Mouse (Mus musculus) embryo, embryonic 10 days (tissue): ENCODE results near the gene Cd300c.
A peak's percentile ranks its signal among the peaks of the same experiment; 100 is the strongest.
"Not testable (repeated sequence)": the region's sequence is repeated elsewhere in the genome, so short reads cannot be mapped to it uniquely, and the experiment has no call there.

Experiments used
- DNase-seq: peaks from one replicate; pipeline ENCODE4 v3.0.0-alpha.2; 2015; ENCODE audit warnings: low spot score

Cd300c gene

DNA sequence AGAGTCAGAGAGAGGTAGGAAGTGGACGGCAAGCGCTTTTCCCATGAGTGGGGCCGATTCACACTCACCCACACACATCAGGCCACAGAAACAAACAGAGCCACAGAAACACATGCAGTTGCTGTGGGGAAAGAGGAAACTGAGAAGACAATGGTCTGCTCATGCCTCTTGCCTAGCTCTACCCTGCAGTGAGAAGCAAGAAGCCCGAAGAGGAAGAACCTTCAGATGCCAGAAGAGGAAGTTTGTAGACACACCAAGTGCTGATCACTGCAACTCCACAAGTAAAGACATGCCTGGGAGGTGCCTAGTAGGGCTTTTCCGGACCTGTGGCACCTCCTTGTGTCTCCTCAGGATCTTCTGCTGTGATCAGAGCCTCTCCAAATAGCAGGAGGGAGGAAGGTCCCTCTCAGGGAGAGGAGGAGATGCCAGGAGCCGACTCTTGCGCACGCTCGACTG is at the start of gene Cd300c:
Gene Cd300c, minus strand, starts transcription at position 406 of the 456 bp plus-strand sequence.
- DNase-seq = no peak

DNA sequence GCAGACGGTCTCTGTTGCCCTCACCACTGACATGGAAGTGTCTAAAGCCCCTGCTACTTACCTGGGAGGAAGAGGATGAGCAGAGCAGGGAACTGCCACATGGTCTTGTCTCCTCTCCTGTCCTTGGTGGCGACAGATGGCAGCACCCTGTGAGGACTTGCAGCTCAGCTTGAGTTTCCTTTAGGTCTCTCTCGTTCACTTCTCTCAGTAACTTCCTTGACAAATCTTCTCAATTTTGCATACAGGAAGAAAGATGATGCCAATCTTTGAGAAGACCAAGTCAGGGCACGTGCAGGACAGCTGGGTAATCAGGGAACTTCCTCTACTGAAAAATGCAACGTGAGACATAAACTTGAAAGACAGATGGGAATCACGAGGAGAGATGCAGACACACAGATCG is 47.1 kb upstream of the Cd300c start, which contains the start of gene Cd300ld2:
Gene Cd300ld2, minus strand, starts transcription at position 101 of the 400 bp plus-strand sequence.
- not testable (repeated sequence) for DNase-seq

GRCm38 (mm10) chr11:115004070-115004469 is 35.1 kb upstream of the Cd300c start:
- no peak for DNase-seq

GRCm38 (mm10) chr11:115001474-115002040 is 32.6 kb upstream of the Cd300c start, which contains the start of gene Cd300c2:
TSS of gene Cd300c2 (minus strand) at chr11:115001880.
- no peak for DNase-seq

DNA sequence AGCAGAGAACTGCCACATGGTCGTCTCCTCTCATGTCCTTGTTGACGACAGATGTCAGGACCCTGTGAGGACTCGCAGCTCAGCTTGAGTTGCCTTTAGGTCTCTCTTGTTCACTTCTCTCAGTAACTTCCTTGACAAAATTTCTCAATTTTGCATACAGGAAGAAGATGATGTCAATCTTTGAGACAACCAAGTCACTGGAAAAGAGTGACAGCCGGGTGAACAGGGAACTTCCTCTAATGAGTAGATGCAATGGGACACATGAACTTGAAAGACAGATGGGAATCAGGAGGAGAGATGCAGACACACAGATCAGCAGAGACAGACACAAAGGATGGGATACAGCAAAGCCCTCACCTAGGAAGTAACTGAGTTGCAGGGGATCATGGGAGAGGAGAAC is 20.8 kb upstream of the Cd300c start, which contains the start of gene Cd300ld:
Gene Cd300ld, minus strand, starts transcription at position 130 of the 400 bp plus-strand sequence.
- no peak for DNase-seq

DNA sequence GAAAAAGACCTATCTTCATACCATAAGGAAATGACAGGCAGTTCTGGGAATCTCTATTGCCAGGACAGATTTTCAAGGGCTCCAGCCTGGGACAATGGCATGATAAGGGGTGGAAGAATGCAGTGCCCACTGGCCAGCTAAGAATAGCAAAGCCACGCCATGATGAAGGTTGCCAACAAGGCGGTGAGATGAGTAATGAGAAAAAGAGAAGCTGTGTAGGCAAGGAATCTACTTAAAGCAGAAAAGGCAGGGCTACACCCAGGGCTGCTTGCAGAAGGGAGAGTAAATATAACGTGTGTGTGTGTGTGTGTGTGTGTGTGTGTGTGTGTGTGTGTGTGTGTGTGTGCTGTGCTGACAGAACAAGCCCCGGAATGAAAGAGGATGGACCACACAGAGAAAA is 12.9 kb upstream of the Cd300c start:
- no peak for DNase-seq

DNA sequence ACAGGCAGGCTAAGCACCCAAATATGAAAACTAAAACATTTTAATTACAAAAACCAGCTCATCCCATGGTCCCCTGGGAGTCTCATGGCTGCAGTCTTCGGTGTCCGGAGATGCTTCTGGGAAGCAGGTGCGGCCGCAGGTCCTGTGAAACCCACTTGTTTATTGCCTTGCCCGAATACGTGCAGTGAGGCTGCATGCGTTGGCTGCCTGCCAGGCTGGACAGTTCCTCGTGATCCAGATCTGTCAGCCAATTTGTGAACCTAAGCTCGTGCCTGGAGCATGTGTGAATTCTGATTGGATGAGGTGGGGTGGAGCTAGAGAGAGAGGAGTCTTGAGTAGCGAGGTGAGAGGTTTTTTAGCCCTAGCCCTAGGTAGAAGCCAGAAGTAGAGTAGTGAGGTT is 3.8 kb upstream of the Cd300c start:
- no peak for DNase-seq

DNA sequence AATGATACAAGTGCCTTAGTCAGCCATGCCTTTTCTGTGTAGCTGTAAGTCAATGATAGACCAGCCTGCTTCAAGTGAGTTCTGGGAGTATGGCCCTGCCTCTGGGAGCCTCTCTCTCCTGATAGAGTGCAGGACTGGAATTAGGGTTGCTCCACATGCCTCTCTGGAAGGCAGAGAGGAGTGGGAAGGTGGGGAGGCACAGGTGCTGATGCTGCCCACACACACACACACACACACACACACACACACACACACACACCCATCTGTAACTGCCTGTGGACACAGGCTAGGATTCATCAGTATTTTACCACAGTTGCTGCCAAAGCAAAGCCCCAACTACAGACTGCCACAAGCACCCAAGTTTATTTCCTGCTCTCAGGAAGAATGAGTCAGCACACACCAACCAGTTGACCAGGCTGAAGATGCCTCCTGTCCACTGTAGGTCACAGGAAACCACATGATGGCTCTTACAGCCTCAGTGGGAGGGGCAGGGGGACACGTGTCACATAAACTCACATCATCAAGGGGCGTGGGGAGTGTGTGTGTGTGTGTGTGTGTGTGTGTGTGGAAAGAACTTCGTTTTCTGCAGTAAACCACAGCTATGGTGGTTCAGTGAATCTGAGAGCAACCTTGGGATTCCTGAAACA is 3.7 kb downstream of the Cd300c start:
- DNase-seq = no peak

GRCm38 (mm10) chr11:114960369-114960768 is 8.6 kb downstream of the Cd300c start:
- no peak for DNase-seq

DNA sequence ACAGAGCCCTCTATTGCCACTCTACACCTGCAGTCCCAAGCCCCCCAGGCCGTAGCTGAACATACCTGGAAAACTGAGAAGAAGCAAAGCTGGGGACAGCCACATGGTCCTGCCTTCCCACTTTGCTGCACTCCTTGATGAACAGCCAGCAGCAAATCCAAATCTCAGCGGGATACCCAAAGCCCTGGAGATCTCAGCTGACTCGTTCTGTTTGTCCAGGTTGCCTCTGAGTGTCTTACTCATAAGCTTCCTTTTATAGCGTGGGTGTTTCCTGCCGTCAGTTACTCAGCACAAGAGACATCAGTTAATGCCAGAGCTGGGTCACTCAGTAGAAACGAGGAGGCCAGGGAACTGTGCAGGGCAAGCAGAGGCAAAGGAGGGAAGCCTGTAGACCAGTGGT is 34.8 kb downstream of the Cd300c start, which contains the start of gene Cd300lb:
Gene Cd300lb, minus strand, starts transcription at position 243 of the 400 bp plus-strand sequence.
- DNase-seq = no peak

- DNase-seq = no peak
Measured at GRCm38 (mm10) chr11:114933591-114933990, 35.4 kb downstream of the Cd300c start.

DNA sequence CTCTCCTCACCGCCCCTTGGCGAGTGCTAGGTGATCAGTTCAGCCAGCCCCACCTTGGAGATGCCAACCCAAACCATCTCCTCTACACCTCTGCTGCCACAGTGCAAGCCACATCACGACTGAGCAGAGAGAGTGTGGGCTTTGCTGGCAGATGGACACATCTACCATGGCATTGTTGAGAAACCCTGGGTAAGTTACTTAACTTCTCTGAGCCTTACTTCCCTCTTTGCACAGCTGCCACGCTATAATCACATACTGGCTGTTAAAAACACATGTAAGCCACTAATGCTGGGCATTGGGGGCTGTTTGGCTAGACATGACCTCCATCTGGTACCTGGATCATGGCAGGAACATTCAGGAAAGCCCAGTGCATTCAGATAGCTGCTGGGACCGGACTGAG is 37.9 kb downstream of the Cd300c start:
- no peak for DNase-seq

DNA sequence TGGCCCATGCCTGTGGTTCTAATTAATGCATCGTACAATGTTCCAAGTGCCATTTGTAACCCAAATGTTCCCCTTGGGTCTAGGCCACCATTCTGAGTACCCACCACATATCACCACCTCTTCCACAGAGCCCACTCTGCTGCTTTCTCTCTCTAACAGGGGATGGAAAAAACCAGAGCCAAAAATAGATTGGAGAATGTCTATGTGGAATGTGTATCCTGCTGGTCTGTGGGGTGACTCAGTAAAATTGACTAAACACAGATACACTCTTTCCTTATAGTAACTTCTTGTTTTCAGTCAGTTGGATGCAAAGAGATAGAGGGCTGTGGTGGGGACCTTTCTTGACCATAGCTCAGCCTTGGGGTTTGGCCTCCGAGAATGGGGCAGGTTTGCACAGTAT is 39.4 kb downstream of the Cd300c start:
- no peak for DNase-seq

DNA sequence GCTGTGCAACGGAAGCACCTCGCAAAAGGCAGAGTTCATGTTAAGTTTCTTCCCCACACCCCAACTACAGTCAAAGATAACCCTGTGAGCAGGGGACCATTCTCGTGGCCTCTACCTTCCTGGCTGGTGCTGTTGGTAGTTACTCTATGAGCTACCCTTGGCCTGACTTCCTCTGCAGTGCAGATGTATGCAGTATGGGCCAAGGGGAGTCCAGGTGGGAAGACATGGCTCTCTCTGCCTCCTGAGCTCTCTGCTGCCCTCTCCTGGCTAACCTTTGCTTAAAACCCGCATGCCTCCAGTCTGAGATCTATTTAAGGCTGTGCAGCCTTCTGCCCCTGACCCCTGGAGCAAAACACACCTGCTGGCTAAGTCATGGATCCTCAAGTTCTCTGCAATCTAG is 45.0 kb downstream of the Cd300c start:
- peak; percentile 44 for DNase-seq

DNA sequence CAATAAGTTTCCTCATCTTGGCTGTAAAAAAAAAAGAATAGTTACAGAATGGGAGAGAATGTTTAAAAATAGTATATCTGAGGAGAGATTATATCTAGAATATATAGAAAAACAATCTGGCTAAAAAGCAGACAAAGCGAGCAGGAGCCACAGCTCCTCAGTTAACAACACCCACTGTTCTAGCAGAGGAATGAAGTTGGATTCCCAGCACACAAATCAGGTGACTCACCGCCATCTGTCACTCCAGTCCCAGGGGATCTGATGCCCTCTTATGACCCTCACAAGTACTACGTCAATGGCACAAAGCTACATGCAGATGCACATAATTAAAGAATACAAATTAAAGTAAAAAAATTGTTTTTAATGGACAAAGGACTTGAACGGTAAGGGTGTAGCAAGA is 46.5 kb downstream of the Cd300c start:
- no peak for DNase-seq

DNA sequence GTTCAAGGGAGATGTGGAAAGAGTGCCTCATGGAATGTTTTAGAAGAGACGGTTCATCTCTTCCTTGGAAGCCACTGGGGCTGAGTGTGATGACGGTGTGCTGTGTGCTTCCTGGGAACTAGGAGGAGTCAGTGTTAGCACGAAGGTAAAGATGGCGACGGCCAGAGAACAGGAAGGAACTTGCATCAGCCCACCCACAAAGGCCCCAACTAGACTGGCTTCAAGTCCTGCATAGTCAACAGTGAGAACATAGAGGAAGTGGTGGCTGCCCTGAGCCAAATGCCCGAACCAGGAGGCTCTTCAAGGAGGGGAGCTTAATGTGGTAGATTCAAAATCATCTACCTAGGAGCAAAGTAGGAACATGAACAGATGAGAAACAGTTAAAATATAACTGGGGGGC is 51.8 kb downstream of the Cd300c start:
- DNase-seq = no peak

- DNase-seq = no peak
Measured at GRCm38 (mm10) chr11:114914978-114915377, 54.0 kb downstream of the Cd300c start.

DNA sequence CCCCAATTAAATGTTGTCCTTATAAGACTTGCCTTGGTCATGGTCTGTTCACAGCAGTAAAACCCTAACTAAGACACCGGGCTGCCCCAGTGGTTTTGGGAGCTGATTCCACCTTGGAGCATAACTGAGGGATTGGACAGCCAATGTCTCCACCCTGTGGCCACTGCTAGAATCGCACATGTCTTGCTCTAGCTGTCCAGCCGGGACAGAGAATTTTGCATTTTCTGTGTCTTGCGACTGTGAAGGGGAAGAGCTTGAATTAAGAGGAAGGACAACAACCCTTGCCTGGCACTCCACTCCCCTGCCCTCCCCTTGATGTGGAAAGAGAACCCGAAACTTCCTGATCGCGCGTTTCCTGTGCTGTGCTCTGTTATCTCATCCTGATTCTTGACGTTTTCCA is 56.1 kb downstream of the Cd300c start:
- DNase-seq = peak; percentile 92

- not testable (repeated sequence) for DNase-seq
Measured at GRCm38 (mm10) chr11:114909538-114909937, 59.4 kb downstream of the Cd300c start.

DNA sequence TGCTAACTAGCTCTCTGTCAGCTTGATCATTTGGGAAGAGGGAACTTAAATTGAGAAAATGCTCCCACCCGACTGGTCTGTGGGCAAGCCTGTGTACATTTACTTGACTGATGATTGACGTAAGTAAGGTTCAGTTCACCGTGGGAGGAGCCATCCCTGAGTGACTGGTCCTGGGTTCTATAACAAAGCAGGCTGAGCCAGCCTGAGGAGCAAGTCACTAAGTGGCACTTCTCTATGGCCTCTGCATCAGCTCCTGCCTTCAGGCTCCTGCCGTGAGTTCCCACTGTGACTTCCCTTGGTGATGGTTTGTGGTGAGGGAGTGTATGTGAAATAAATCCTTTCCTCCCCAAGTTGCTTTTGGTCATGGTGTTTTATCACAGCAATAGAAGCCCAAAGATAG is 60.9 kb downstream of the Cd300c start:
- no peak for DNase-seq

- no peak for DNase-seq
Measured at GRCm38 (mm10) chr11:114907567-114907966, 61.4 kb downstream of the Cd300c start.
